Mouse (Mus musculus) mature B cell (primary cell): Measurements from ENCODE around the gene Pid1.
"Not testable (repeated sequence)": the region's sequence is repeated elsewhere in the genome, so short reads cannot be mapped to it uniquely, and the experiment has no call there.

Experiments
- in situ Hi-C: fragments of 300-500 bp; cut with MboI; formaldehyde crosslinking; loops from 2 replicates; pipeline ENCODE4 v1.14.3; 2019

Pid1 gene

GRCm38 (mm10) chr1:84272951-84273350 is 91.0 kb downstream of the Pid1 start:
- in situ Hi-C loops = no loop called here

DNA sequence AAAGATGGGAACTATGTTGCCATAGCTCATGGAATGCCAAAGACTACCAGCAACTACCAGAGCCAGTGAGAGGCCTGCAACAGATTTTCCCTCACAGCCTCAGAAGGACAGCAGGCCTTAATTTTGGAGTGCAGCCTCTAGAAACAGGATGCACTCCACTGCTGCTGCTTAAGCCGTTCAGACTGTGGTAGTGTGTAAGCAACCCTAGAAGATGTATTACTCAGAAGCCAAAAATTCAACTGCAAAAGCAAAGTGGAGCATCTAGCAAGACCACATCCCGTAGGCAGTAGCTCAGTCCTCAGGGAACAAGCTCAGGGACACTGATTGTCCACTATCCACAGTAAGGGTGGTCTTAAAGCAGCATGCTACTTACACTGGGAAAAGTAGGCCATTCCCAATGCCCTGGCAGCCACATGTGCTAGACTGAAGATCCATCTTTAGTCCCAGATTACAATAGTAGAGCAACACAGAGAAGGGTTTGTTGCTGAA is 92.2 kb downstream of the Pid1 start:
- in situ Hi-C loops = no loop called here

GRCm38 (mm10) chr1:84257656-84258055 is 106.3 kb downstream of the Pid1 start:
- in situ Hi-C loops = no loop called here

GRCm38 (mm10) chr1:84254361-84254760 is 109.6 kb downstream of the Pid1 start:
- in situ Hi-C loops = no loop called here

- in situ Hi-C loops = no loop called here
These were observed 110.1 kb downstream of the Pid1 start for GRCm38 (mm10) chr1:84253838-84254237.

- in situ Hi-C loops = no loop called here
These were observed 112.8 kb downstream of the Pid1 start for GRCm38 (mm10) chr1:84251205-84251604.

GRCm38 (mm10) chr1:84250770-84251169 is 113.2 kb downstream of the Pid1 start:
- in situ Hi-C loops = no loop called here

- in situ Hi-C loops = no loop called here
These were observed 114.1 kb downstream of the Pid1 start for GRCm38 (mm10) chr1:84249772-84250338.

DNA sequence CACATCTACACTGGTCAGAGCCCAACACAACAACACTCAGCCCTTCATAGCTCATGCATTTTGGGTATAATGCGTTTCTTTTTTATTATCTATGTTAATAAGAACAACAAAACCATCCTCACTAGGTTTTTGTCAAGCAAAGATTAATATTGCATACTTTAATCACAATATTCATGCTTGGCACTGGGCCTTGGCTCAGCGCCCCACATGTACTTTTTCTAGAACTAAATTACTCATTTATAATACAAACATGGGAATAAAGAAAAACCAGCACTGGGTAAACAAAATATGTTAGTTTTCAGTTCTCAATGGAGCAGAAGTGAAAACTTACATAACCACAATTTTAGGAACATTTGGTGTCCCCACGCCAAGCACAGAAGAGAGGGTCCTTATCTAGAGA is 116.9 kb downstream of the Pid1 start:
- in situ Hi-C loops = no loop called here

DNA sequence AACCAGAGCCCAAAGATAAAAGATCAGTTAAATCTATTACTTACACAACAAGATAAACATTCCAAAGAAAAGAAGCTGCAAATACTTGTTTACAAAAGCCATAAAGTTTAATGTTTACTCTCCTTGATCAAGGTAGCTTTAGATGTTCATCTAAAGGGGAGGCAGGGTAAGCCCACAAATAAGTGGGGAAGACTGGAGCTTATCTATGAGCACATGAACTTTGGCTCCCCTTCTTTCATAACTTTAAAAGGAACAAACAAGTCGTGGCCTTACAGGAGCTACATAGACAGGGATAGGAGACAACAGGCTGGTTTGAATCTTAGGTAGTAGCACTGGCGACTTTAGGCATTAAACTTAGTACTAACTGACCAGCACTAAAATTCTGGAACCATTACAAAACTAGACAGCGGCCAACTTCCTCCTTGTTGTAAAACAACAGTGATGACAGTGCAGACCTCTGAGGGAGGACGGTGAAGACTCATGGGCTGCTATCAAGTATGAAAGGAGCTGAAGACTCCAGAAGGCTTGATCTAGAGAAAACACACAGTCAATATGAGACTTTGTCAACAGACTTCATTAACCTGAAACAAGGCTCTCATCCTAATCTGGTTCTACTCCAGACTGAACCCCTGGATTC is 122.7 kb downstream of the Pid1 start:
- in situ Hi-C loops = no loop called here

GRCm38 (mm10) chr1:84240203-84240602 is 123.8 kb downstream of the Pid1 start:
- in situ Hi-C loops = no loop called here

DNA sequence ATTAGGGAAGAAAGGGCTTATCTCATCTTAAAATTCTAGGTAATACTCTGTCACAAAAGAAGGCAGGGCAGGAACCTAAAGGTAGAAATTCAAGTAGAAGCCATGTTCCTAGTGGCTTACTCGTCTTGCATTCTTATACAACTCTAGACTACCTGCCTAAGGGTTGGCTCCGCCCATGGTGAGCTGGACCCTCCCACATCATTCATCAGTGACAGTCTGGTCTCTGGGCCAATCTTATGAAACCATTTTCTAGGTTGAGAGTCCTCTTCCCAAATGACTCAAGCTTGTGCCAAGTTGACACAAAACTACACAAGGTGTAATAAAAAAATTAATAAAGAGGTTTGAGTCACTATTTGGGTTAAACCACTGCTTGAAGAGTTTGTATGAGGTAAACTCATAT is 133.5 kb downstream of the Pid1 start:
- in situ Hi-C loops = no loop called here

DNA sequence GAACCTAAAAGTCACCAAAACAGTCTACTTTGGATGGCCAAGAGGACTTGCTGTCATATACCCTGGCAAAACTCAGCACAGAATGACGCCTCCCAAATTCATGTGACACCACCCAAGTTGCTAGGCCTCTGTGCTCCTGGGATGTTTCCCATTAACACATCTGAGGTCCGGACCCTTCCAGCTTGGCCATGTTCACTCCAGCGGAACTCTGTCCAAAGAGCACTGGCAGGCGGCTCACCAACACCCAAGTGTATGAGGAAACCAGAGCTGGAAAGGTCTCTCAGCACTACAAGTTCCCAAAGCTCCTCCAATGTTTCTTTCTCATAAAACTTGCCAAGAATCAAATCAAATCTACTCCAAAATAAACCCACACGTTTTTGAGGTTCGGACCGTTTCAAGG is 138.4 kb downstream of the Pid1 start:
- in situ Hi-C loops = no loop called here

DNA sequence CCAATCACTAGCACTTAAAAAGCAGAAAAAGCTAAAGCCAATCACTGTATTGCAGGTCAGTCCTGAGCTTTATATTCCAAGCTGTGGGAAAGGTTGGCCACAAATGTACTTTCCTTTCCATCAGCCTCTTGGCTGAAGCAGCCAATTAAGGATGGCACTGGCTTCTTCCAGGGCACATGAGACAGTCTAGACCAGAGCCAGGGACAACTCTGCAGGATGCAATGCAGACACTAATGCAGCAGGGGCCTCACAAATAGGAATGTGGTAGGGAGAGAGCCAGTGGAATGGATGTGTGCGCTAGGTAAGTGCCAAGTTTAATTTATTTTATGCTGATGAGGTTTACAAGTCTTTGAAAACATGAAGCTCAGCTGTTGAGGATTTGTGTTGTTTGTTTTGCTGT is 141.9 kb downstream of the Pid1 start:
- in situ Hi-C loops = no loop called here

GRCm38 (mm10) chr1:84218605-84219004 is 145.4 kb downstream of the Pid1 start:
- in situ Hi-C loops = no loop called here

DNA sequence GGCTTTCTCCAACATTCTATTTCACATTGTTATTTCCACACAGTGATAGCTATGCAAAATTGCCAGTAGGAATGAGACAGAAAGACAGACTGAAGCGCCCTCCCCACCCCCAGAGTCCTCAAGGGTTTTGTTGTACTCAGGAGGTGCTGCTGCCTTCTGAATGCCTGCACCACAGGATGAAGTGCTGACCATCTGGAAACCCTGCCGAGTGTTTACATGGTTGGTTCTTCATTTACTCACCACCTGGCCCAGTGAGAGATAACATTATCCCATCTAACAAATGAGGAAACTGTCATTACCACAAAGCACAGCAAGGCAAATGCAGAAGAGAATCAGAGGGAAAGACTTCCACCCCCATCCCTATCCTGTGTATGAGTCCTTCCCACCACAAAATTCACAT is 146.2 kb downstream of the Pid1 start:
- in situ Hi-C loops = no loop called here

DNA sequence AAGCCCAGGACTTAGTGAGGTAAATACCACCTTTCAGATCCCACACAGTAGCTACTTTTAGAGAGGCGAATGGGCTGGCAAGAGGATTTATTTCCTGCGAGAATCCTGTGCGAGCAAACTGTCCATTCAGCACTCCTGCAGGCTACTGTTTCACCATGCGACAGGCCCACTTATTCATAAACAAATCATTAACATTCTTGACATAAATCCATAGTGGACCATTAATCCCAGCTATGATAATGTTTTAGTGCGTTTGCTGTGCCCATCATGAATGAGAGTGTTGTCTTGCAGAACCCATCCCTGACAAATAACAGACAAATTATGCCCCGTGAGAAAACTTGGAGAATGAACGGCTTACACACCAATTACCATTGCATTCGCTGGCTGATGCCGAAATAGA is 152.5 kb downstream of the Pid1 start:
- in situ Hi-C loops = no loop called here

DNA sequence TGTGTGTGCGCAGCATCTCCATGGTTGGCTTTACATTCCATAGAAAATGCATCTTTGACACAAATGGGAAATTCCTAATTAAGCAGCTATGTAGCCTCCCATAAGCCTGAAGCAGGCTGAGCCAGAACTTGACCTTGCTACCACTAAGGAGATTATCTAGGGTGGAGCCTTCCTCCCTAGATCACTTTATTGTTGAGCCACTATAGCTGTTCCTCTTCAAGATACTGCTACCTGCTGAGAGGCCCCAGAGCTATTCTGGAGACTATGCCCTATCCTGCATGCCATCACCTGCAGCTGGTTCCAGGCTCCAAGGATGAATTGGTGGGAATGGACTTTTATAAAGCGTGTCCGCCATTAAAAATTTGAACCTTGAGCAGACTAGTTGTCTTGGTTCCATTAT is 158.2 kb downstream of the Pid1 start:
- in situ Hi-C loops = not testable (repeated sequence)

GRCm38 (mm10) chr1:84203494-84203893 is 160.5 kb downstream of the Pid1 start:
- in situ Hi-C loops = no loop called here

DNA sequence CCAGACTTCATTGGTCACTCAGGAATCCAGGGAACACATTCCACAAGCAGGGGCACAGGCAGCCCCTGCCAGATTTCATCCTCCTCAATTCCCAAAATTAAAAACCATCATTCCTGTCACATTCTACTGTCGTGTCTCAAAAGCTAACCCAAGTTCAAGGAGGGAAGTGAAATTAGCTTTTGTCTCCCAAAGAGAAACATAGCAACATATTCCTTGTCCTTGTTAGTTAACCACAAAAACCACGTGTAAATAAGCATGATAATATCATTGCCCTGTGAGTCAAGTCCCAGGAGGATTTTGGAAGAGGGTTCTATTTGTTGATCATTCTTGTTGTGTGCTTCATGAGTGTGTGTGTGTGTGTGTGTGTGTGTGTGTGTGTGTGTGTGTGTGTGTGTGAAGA is 164.1 kb downstream of the Pid1 start:
- in situ Hi-C loops = no loop called here

DNA sequence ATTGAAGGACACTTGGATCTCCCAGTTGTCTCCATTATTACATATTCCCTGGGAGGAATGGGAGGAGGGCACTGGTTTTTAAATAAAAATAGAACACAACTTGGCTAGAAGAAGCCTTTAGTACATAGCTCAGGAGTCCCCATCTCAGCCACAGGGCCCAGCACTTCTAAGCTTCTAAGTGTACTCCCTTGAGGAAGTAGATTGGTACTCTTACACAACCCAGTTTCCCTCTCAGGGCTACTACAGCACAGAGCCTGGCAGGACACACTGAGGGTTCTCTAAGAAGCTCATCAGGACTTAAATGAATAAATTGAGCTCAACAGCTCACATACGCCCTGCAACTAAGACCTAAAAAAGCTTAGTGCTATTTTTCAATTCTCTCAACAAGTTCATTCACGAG is 165.1 kb downstream of the Pid1 start:
- in situ Hi-C loops = no loop called here

DNA sequence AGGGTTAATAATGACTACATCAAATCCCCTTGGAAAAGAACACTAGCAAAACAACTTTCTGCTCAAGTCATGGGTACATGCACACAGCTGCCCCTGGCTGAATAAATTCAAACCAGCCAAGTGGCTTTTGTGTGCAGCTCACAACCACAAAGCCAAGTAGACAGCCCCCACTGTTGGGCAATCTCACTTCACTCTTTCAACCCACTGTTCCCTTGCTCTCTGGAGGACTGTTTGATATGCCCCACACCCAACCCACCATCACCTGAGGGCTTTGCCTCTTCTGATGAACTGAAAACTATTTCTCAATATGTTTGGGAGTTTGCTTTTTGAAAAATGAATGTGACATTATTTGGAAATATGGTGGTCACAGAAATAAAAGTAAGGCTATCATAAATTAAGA is 171.8 kb downstream of the Pid1 start:
- in situ Hi-C loops = no loop called here

GRCm38 (mm10) chr1:84189446-84189845 is 174.5 kb downstream of the Pid1 start:
- in situ Hi-C loops = no loop called here
